Mouse (Mus musculus) brain, embryonic 14.5 days (tissue): ENCODE measurements around the gene Osbp2. TPM values are rescaled to one million over a fixed set of nuclear protein-coding genes. Genes with fewer than 3 reads are reported as not detected.
A peak's percentile ranks its signal among the peaks of the same experiment; 100 is the strongest.

ENCODE experiments used
- DNase-seq: peaks from one replicate; pipeline ENCODE4 v3.0.0-alpha.2; 2011; ENCODE audit warnings: low read depth
- CTCF ChIP-seq: fragments of 200-500 bp; IDR thresholded peaks from 2 replicates; pipeline ENCODE4 v1.5.1; 2012; ENCODE audit warnings: inconsistent platforms, mild to moderate bottlenecking, moderate library complexity, borderline replicate concordance; ENCODE audit not compliant: insufficient read depth, insufficient read length; ENCODE audit errors: extremely low read depth
- POLR2A ChIP-seq: fragments of 200-500 bp; IDR thresholded peaks from 2 replicates; pipeline ENCODE4 v1.6.1; 2012; ENCODE audit warnings: mild to moderate bottlenecking, inconsistent platforms, borderline replicate concordance; ENCODE audit not compliant: poor library complexity, insufficient read depth, insufficient read length, severe bottlenecking; ENCODE audit errors: extremely low read depth
- polyA plus RNA-seq: library from polyadenylated mRNA; depleted of rRNA; stranded (reverse); fragments of >200 nt; gene quantifications from 2 replicates; pipeline ENCODE4 v1.2.3, GENCODE M21; 2012

Osbp2 gene
- polyA plus RNA-seq, 1 experiment, result 26.2 TPM

GRCm38 (mm10) chr11:3894406-3895281 is 30.9 kb upstream of the Osbp2 start, which contains the start of the genes 4921536K21Rik and Dusp18:
Gene 4921536K21Rik, minus strand, starts transcription at chr11:3895098.
Gene Dusp18, plus strand, starts transcription at chr11:3895240.
- peak; percentile 98 for DNase-seq
- TF ChIP-seq POLR2A, result no peak; the same call in 1 of the 2 replicates

- TF ChIP-seq CTCF, result no peak
- no peak for TF ChIP-seq POLR2A
- DNase-seq, result no peak
Measured at GRCm38 (mm10) chr11:3893970-3894369, 30.3 kb upstream of the Osbp2 start.

DNA sequence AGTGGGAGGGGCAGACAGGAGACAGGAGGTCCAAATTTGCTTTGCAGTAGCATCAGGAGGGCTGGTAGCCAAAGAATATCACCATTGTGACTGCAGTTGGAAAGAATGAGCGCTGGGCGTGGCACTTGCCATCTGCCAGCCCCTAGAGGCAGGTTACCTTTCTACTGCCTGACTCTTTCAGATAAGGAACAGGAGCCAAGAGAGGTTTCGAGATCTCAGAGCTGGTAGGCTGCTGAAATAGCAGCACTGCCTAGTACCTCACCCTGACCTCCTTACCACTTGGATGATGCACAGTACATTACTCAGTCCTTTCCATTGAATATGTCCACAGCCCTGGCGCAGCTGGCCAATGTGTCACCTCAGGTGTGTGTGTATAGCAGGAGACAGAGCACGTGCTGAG is 23.6 kb upstream of the Osbp2 start:
- TF ChIP-seq POLR2A, result no peak
- no peak for TF ChIP-seq CTCF
- DNase-seq, result peak; percentile 24

DNA sequence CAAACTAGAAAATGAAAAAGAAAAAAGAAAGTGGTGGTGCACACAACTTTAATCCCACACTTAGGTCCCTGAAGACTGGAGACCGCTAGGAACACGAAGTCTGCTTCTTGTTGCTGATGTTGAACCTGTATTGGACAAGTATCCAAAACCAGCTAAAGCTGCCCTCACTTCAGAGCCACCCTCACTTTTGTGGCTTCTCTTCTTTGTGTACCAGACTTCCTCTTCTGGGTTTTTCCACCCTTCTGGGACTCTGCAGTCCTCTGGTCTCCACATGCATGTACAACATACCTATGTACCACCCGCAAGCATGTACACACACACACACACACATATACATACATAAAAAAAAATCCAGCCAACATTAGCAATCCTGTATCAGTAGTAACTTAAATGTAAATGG is 20.0 kb upstream of the Osbp2 start:
- TF ChIP-seq POLR2A (no peak), CTCF (no peak)
- no peak for DNase-seq

DNA sequence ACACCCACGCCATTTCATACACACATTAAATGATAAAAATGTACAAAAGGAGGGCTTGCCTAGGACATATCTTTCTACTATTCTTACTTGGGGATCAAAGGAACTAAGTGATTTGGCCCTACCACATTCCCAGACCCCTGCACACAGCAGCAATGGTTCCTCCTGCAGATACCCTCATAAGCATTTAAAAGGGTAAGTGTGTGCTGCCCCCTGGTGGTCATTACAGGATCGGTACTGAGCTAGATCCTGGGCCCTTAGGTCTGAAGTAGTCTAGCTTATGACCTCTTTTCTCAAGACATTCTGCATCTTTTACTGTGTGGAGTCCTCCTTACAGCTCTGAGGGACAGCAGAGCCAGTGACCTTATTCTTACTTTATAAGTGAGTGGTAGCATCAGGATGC is 16.1 kb upstream of the Osbp2 start:
- peak; percentile 75; the same call in 1 of the 2 replicates for TF ChIP-seq CTCF
- no peak for TF ChIP-seq POLR2A
- peak; percentile 84 for DNase-seq

DNA sequence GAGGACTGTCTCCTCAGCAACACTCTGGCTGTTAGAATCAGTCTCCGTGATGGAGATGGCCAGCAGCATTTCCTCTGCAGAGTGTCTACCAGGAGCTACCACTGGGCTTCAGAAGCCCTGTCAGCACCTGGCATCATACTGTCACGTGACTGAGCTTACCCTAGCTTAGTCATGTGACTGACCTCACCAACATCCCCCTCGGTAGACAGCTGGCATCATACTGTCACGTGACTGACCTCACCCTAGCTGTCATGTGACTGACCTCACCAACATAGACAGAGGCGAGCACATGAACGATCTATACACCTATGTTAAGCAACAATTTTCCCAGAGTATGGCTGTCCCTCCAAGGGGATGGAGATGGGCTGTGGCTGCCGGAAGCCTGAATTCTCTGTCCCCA is 15.0 kb upstream of the Osbp2 start:
- TF ChIP-seq CTCF (no peak), POLR2A (no peak)
- no peak for DNase-seq

- TF ChIP-seq CTCF, result no peak
- TF ChIP-seq POLR2A, result no peak
- no peak for DNase-seq
Measured at GRCm38 (mm10) chr11:3876419-3876818, 12.7 kb upstream of the Osbp2 start.

- DNase-seq, result peak; percentile 37
- TF ChIP-seq POLR2A (no peak), CTCF (no peak)
Measured at GRCm38 (mm10) chr11:3864343-3864742, 640 bp upstream of the Osbp2 start.

DNA sequence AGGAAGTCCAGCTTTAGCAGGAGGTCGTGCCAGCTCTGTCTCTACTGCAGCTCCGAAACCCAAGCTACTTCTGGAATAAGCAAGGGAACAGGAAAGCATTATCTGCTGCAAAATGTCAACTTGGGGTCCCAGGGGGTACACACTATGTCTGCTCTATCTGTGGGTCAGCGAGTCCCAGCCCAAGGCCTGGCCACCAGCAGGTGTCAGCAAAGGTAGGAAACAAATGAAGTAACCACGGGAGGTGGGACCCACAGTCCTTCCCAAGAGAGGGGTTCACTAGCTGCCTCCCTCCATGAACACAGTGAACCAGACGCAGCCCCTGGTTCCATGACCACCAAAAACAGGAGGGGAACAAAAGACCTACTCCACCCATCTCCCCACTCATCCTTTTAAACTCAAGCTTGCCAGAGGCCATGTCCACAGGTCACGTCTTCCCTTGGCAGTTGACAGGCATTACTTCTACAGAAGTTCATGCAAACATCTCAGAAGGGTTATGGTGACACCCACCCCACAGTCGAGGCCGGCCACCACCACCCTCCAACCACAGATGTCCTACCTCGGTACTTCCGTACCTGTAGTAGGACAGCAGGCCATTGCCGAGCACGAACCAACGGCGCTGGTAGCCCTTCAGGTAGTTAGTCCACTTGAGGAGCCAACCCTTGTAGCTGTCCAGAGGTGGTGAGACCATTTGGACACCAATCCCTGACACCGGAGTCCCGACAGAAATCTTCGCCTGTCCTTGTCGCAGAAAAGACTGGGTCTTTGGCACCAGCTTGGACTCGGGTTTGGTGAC is 846 bp downstream of the Osbp2 start:
- no peak for DNase-seq
- no peak for TF ChIP-seq POLR2A
- TF ChIP-seq CTCF, result no peak

DNA sequence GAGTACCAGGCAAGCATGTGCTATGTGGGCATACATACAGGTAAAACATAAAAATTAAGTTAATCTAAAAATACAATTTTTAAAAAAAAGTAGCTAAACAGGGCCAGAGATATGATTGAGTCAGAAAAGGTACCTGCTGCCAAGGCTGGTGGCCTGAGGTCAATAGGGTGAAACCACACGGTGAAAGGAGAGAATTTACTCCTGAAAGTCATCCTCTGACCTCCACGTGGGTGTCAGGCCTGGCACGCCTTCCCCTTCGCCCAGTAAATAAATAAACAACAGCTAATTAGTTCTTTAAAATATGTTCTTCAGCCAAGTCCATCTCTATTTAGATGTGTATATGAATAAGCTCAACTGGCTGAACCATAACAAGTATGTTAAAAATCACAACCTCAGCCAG is 3.3 kb downstream of the Osbp2 start:
- DNase-seq, result no peak
- no peak for TF ChIP-seq CTCF
- no peak for TF ChIP-seq POLR2A

- TF ChIP-seq POLR2A (no peak), CTCF (no peak)
- no peak for DNase-seq
Measured at GRCm38 (mm10) chr11:3859778-3860177, 3.9 kb downstream of the Osbp2 start.

DNA sequence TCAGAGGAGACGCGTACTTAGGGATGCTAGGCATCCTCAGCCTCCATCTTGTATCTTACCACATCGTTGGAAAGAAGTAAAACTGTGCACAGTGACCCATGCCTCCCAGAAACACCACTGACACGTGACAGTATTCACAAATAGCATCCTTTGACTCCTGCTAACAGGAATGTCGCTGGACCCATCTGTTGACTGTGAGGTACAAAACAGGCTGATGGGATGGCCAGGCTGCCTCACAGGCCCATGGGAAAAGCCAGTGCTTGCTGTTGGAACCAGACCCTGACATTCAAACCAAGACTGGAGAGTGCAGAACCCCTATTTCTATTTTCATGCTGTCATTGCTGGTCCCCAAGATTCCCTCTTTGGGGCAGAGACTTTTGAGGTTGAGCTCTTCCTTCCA is 5.8 kb downstream of the Osbp2 start:
- TF ChIP-seq POLR2A (no peak), CTCF (no peak)

DNA sequence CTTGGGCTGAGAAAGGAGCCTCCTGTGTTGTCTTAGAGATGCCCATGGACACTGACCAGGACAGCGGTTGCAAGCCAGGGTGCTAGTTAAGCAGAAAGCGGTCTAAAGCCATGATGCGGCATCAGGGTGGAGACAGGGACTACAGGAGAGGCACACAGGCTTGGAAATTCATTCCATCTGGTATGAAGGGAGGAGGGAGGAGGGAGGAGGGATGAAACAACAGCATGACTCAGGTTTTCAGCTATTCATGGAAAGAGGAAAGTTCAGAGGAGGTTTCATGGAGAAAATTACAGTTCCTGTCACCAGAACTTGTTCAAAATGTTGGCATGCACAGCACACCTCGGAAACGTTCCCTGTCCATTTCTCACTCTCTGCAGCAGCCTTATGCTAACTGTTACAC is 7.9 kb downstream of the Osbp2 start:
- no peak for DNase-seq
- TF ChIP-seq POLR2A (no peak), CTCF (no peak)

More for the DNA sequence above, 5.8 kb downstream of the Osbp2 start:
- no peak for DNase-seq
